Mouse (Mus musculus): ENCODE results near the gene Skint7. TPM values are rescaled to one million over a fixed set of nuclear protein-coding genes. Genes with fewer than 3 reads are reported as not detected.
"Not testable (repeated sequence)": the region's sequence is repeated elsewhere in the genome, so short reads cannot be mapped to it uniquely, and the experiment has no call there.

The Skint7 gene
- not detected in 2 replicates for polyA plus RNA-seq (2015; fragmentation: Nextera tagmentation; extraction: Ambion mirVana)

DNA sequence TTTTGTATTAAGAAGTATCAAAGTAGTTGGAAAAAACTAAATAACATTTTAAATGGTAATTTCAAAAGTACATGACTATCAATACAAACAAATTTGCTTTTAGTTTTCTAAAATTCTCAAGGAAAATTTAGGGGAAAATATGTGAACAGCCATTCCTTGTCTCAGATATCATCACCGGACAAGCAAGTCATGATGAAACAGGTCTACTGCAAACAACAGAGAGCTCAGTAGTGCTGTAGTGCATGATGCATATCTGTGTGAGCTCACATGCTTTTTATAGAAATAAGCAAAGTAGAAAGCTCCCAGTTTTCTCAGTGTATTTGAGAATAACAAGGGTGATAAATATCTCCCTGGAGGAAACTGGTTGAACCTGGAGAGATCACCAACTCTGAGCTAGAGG lies at the start of gene Skint7:
Gene Skint7 (plus strand): TSS at position 301 of the 400 bp plus-strand sequence.
- ATAC-seq (ENCODE audit: low FRiP score, low read depth) = no peak
- no peak within 1 kb of the TSS for H3K9ac ChIP-seq
- no peak within 1 kb of the TSS for H3K4me3 ChIP-seq
- H3K4me2 ChIP-seq (replicated peaks) = no peak within 1 kb of the TSS
- H3K9me3 ChIP-seq = no peaks in the 10 kb centered on the region
- H3K4me1 ChIP-seq = no peaks in the 10 kb centered on the region
- no peak within 1 kb of the TSS for H3K27ac ChIP-seq
- no peaks in the 10 kb centered on the region for H3K27me3 ChIP-seq
- no peaks in the 10 kb centered on the region for H3K36me3 ChIP-seq
- 96% methylated on average over 1 of the region's 1 CpGs for WGBS

- H3K4me3 ChIP-seq = no peak overlapping the region
- H3K9me3 ChIP-seq = no peaks in the 10 kb centered on the region; the same call in 1 of the 2 replicates
- 29% methylated on average over 1 of the region's 1 CpGs for WGBS
- H3K4me2 ChIP-seq (replicated peaks) = no peak overlapping the region
- H3K27me3 ChIP-seq = no peaks in the 10 kb centered on the region
- no peak overlapping the region for H3K27ac ChIP-seq
- no peaks in the 10 kb centered on the region for H3K4me1 ChIP-seq
- no peak overlapping the region for H3K9ac ChIP-seq
- H3K36me3 ChIP-seq = no peaks in the 10 kb centered on the region
- ATAC-seq (ENCODE audit: low FRiP score, low read depth) = no peak
These were observed 11.4 kb upstream of the Skint7 start for GRCm38 (mm10) chr4:111961309-111961708.

GRCm38 (mm10) chr4:111963241-111963640 lies 9.5 kb upstream of the Skint7 start:
- H3K4me2 ChIP-seq (replicated peaks); H3K9me3 ChIP-seq; H3K27me3 ChIP-seq; H3K36me3 ChIP-seq; H3K9ac ChIP-seq; H3K4me1 ChIP-seq; H3K27ac ChIP-seq; ATAC-seq (ENCODE audit: low FRiP score, low read depth); H3K4me3 ChIP-seq: not testable (repeated sequence)
- 68% methylated on average over 1 of the region's 1 CpGs for WGBS

- no peak overlapping the region for H3K4me3 ChIP-seq
- no peak overlapping the region for H3K4me2 ChIP-seq (replicated peaks)
- H3K27me3 ChIP-seq = no peaks in the 10 kb centered on the region
- no peaks in the 10 kb centered on the region for H3K9me3 ChIP-seq
- no peaks in the 10 kb centered on the region for H3K4me1 ChIP-seq
- no peak overlapping the region for H3K27ac ChIP-seq
- no peak overlapping the region for H3K9ac ChIP-seq
- WGBS = 74% methylated on average over 3 of the region's 3 CpGs
- ATAC-seq (ENCODE audit: low FRiP score, low read depth) = no peak
- no peaks in the 10 kb centered on the region for H3K36me3 ChIP-seq
These were observed 9.1 kb upstream of the Skint7 start for GRCm38 (mm10) chr4:111963669-111964068.

DNA sequence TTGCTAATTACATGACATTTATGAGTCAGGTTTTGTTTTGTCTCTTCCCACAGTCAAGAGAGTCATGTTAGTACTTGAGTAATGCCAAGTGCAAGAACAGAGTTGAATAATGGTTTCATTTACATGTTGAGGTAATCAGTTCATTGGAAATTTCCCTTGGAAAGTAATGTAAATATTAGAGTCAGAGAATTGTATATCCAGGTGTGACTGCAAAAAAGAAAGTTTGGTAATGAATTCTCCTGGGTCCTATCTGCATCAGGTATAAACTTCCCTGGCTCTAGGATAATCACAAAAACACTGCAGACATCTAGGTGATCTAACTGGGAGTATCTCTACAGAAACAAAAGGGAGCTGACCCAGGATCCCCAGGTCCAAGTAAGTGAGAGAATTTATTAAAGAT lies 33.2 kb downstream of the Skint7 start, which contains the start of gene Skint1:
Gene Skint1 (plus strand): TSS at position 301 of the 400 bp plus-strand sequence.
- Histone ChIP-seq H3K4me2 (replicated peaks) (no peak within 1 kb of the TSS), H3K27ac (no peak within 1 kb of the TSS), H3K4me3 (no peak within 1 kb of the TSS), H3K9ac (no peak within 1 kb of the TSS), H3K27me3 (no peaks in the 10 kb centered on the region), H3K36me3 (no peaks in the 10 kb centered on the region), H3K4me1 (no peaks in the 10 kb centered on the region), H3K9me3 (no peaks in the 10 kb centered on the region)
- ATAC-seq (ENCODE audit: low FRiP score, low read depth) = no peak

Other genes with a start within 250 kb of the Skint7 start
- 0.15 and 0.22 TPM in 2 replicates for gene Slc5a9, start 70.0 kb upstream of the Skint7 start, polyA plus RNA-seq (2015; fragmentation: Nextera tagmentation; extraction: Ambion mirVana)
- gene Skint8, start 53.5 kb upstream of the Skint7 start, polyA plus RNA-seq (2015; fragmentation: Nextera tagmentation; extraction: Ambion mirVana) = not detected in 2 replicates
- gene Skint1, start 33.3 kb downstream of the Skint7 start, polyA plus RNA-seq (2015; fragmentation: Nextera tagmentation; extraction: Ambion mirVana) = not detected in 2 replicates
- not detected in 2 replicates for gene Skint4, start 99.1 kb downstream of the Skint7 start, polyA plus RNA-seq (2015; fragmentation: Nextera tagmentation; extraction: Ambion mirVana)